Mouse (Mus musculus): ENCODE measurements at regions not wholly inside any gene's neighbourhood (a gene's known extent, or its start where the extent isn't known, plus 50 kb on each side); places are given as distances from the start of the nearest gene placed in this dataset.
A peak's percentile ranks its signal among the peaks of the same experiment; 100 is the strongest.

DNA sequence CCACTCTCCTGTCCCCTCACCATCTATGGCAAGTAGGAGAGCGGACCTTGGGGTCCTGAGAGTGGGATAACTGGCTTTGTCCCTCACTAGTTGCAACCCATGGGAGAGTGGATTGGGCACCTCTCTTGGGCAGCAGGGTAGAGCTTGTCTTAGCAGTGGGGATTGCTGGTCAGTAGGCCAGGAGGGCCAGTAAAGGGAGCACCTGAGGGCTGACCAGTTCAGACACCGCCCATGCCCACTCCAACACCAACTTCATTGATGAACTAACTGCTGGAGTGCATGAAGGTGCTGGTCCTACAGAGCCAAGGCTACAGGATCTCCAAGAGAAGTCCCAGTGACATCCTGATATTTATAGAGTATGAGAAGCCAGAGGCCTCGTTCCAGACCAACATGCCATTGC, 299.9 kb upstream of the Cntn6 start:
- no peaks in the 10 kb centered on the region for H3K36me3 ChIP-seq
- H3K4me1 ChIP-seq = no peaks in the 10 kb centered on the region
- no peak overlapping the region for H3K4me2 ChIP-seq (replicated peaks)
- ATAC-seq (ENCODE audit: insufficient number of reproducible peaks, insufficient read depth, low FRiP score, low TSS enrichment) = 0 out of 2 replicates have a peak, but pooled peaks have one; percentile 41
- 92% methylated on average over 3 of the region's 3 CpGs for WGBS
- H3K9ac ChIP-seq = no peak overlapping the region
- H3K27ac ChIP-seq = no peak overlapping the region
- H3K9me3 ChIP-seq = no peaks in the 10 kb centered on the region
- no peak overlapping the region for H3K4me3 ChIP-seq
- no peaks in the 10 kb centered on the region for H3K27me3 ChIP-seq

DNA sequence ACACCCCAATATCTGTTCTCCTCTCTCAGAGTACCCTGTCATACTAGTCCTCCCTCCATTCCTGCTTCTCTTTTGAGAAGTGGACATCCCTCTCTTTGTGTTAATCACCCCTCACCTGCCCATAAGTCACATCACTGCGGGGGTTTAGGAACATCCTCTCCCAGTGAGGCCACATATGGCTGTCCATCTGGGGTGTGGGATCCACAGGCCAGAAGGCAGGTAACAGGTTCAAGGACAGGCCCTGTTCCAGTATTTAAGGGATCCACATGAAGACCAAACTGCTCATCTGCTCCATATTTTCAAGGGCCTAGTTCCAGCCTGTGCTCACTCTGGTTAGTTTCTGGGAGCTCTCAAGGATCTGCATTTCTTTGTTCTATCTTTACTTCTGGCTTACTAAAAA, 285.2 kb upstream of the Cntn6 start:
- H3K9ac ChIP-seq = no peak overlapping the region
- no peak for ATAC-seq (ENCODE audit: insufficient number of reproducible peaks, insufficient read depth, low FRiP score, low TSS enrichment)
- no peaks in the 10 kb centered on the region for H3K4me1 ChIP-seq
- no peaks in the 10 kb centered on the region for H3K27me3 ChIP-seq
- H3K36me3 ChIP-seq = no peaks in the 10 kb centered on the region
- no peak overlapping the region for H3K27ac ChIP-seq
- H3K4me2 ChIP-seq (replicated peaks) = no peak overlapping the region
- H3K9me3 ChIP-seq = no peaks in the 10 kb centered on the region
- WGBS = 87% methylated on average over 1 of the region's 1 CpGs
- H3K4me3 ChIP-seq = no peak overlapping the region
